Mouse (Mus musculus): ENCODE results near the gene Ptpra.

Gene Ptpra

GRCm38 (mm10) chr2:130597601-130598010 lies 147.5 kb downstream of the Ptpra start:
- DNase-seq (ENCODE audit: low read depth, low spot score) = no peak

GRCm38 (mm10) chr2:130598399-130598798 lies 148.3 kb downstream of the Ptpra start:
- no peak for DNase-seq (ENCODE audit: low read depth, low spot score)

- DNase-seq (ENCODE audit: low read depth, low spot score) = no peak
Observed at GRCm38 (mm10) chr2:130602195-130602594, 152.1 kb downstream of the Ptpra start.
